Mouse (Mus musculus) ES-E14 (cell line): ENCODE measurements at regions not wholly inside any gene's neighbourhood (a gene's known extent, or its start where the extent isn't known, plus 50 kb on each side); places are given as distances from the start of the nearest gene placed in this dataset.

Experiments
- HCFC1 ChIP-seq: IDR thresholded peaks from 2 replicates; pipeline ENCODE4 v1.6.1; 2012; ENCODE audit warnings: low read length, inconsistent platforms, borderline replicate concordance; ENCODE audit not compliant: insufficient read depth
- MAFK ChIP-seq: IDR thresholded peaks from 2 replicates; pipeline ENCODE4 v1.6.1; 2014; ENCODE audit warnings: mild to moderate bottlenecking, low read depth, low read length, inconsistent platforms; ENCODE audit not compliant: insufficient read depth

GRCm38 (mm10) chr14:101353009-101353378, 152.9 kb upstream of the Prr30 start:
- TF ChIP-seq MAFK, result no peak
- TF ChIP-seq HCFC1, result no peak
